Mouse (Mus musculus) limb, embryonic 11.5 days (tissue): Measurements from ENCODE around the gene Ncf2. TPM values are rescaled to one million over a fixed set of nuclear protein-coding genes. Genes with fewer than 3 reads are reported as not detected.
"Not testable (repeated sequence)": the region's sequence is repeated elsewhere in the genome, so short reads cannot be mapped to it uniquely, and the experiment has no call there.

Experiments used
- ATAC-seq: fragments of 200-750 bp; cut with Nextera tagmentation; 2 replicates; pipeline ENCODE4 v1.8.0; 2017; ENCODE audit warnings: low read depth; ENCODE audit not compliant: insufficient number of reproducible peaks, low FRiP score, low TSS enrichment
- DNase-seq: peaks from one replicate; pipeline ENCODE4 v3.0.0-alpha.2; 2015; ENCODE audit warnings: low spot score
- H3K27ac ChIP-seq: fragments of 300-500 bp; sonication (generic); replicated peaks from 2 replicates; pipeline ENCODE4 v1.5.1; 2014; ENCODE audit warnings: low read depth, mild to moderate bottlenecking, low read length
- H3K27me3 ChIP-seq: fragments of 300-500 bp; sonication (generic); 2 replicates; pipeline ENCODE4 v1.6.1; 2014; ENCODE audit warnings: mild to moderate bottlenecking, low read length, mixed read lengths; ENCODE audit not compliant: control insufficient read depth, insufficient read depth
- H3K36me3 ChIP-seq: fragments of 300-500 bp; sonication (generic); 2 replicates; pipeline ENCODE4 v1.6.1; 2014; ENCODE audit warnings: mild to moderate bottlenecking, low read length, moderate library complexity, mixed read lengths; ENCODE audit not compliant: control insufficient read depth, insufficient read depth
- H3K4me1 ChIP-seq: fragments of 300-500 bp; sonication (generic); 2 replicates; pipeline ENCODE4 v1.6.1; 2014; ENCODE audit warnings: low read length, mixed read lengths; ENCODE audit not compliant: control insufficient read depth, insufficient read depth
- H3K4me2 ChIP-seq: fragments of 300-500 bp; sonication (generic); 2 replicates; pipeline ENCODE4 v1.6.1; 2014; ENCODE audit warnings: low read depth, mild to moderate bottlenecking, moderate library complexity; ENCODE audit not compliant: severe bottlenecking
- H3K4me3 ChIP-seq: fragments of 300-500 bp; sonication (generic); 2 replicates; pipeline ENCODE4 v1.5.1; 2014; ENCODE audit warnings: low read depth, low read length
- H3K9ac ChIP-seq: fragments of 300-500 bp; sonication (generic); 2 replicates; pipeline ENCODE4 v1.6.1; 2014; ENCODE audit warnings: mild to moderate bottlenecking, low read length
- H3K9me3 ChIP-seq: fragments of 300-500 bp; sonication (generic); 2 replicates; pipeline ENCODE4 v1.6.1; 2016; ENCODE audit warnings: low read length; ENCODE audit not compliant: control insufficient read depth
- WGBS: fragments of 180-500 bp; shearing (Covaris S2); extraction: QIAGEN DNeasy Blood & Tissue Kit; methylation state at CpG from one replicate; pipeline ENCODE4 v1.1.7; 2014; 5-methylcytosine and 5-hydroxymethylcytosine counted together
- polyA plus RNA-seq: library from polyadenylated mRNA; unstranded; fragments of >200 nt; fragmentation: Nextera tagmentation; extraction: Ambion mirVana; gene quantifications from 2 replicates; pipeline ENCODE4 v1.2.1, GENCODE M21; 2014

Gene Ncf2
- polyA plus RNA-seq, 1 experiment from 2014 or later = 2.4 TPM

DNA sequence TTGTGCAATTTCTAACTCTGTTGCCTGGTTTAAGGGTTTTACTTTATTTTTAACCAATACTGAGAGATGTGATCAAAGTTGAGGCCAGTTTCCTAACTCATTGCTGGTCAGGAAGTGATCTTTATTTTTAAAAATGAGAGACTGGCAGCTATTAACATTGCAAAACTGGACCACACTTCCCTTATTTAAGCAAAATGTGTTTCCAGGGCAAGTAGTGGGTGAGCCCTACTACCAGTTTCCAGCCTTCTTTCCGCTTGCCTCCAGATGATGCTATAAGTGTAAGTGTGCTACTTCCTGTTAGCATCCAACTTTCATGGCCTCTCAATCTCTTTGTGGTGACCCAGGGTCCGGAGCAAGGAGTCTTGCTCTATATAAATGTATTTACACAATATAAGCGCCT, 25.4 kb upstream of the Ncf2 start:
- H3K27ac ChIP-seq, H3K9me3 ChIP-seq, H3K4me3 ChIP-seq, H3K4me1 ChIP-seq, H3K27me3 ChIP-seq, ATAC-seq, DNase-seq, H3K9ac ChIP-seq, H3K4me2 ChIP-seq: not testable (repeated sequence)
- peaks cover 14% of the 10 kb centered on the region for H3K36me3 ChIP-seq
- 96% methylated on average over 3 of the region's 3 CpGs for WGBS

DNA sequence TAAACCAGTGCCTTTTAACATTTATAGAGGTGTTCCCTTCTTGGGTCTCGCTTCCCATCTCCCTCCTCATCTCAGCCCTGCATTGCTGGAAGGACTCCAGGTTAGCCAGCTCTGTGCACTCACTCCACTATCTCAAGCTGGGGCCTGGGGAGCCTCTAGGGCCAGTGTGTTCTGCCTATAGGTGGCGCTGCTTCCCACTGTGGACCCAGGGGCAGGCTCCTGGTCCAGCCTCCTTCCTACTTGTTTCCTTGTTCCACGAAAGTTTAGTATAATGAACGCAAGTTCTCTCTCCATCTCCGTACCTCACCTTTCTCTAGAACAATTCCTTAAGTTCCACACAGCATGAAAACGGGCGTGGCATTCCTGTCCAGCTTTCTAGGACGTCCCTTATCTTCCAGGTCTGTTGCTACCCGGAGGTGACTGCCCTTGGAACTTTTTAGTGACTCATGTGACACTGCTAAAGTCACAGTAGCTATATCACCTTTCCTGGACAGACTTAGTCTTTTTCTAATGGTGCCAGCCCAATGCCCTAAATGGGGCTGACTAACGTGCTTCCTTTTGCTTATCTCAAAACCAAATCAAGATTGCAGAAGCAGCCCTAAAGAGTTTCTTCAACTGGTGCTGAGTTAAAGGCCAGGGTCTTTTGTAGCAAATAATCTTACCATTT, 20.8 kb upstream of the Ncf2 start:
- DNase-seq = peak; percentile 71
- no peaks in the 10 kb centered on the region for H3K4me1 ChIP-seq
- no peaks in the 10 kb centered on the region for H3K9me3 ChIP-seq
- no peak overlapping the region for H3K4me3 ChIP-seq
- H3K27me3 ChIP-seq = no peaks in the 10 kb centered on the region
- ATAC-seq = no peak
- H3K4me2 ChIP-seq = no peak overlapping the region
- H3K36me3 ChIP-seq = peaks cover 4% of the 10 kb centered on the region; the same call in 1 of the 2 replicates
- no peak overlapping the region for H3K9ac ChIP-seq
- no peak overlapping the region for H3K27ac ChIP-seq
- 31% methylated on average over 10 of the region's 10 CpGs for WGBS

DNA sequence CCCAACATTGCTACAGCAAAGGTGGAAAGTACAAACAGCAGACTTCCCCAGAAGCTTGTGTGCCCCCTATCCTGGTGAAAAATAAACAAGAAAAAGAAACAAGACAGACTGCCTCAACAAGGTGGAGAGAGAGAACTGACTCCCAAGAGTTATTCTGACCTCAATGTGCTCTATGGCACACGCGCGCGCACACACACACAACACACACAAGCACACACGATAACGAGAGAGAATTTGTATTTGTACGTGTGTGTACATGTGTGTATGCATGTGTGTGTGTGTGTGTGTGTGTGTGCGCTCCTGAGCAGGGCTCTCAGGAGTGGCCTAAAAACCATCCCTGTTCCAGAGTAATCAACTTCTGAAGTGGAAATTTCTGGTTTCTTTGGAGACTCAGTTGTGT, 15.4 kb upstream of the Ncf2 start:
- Histone ChIP-seq H3K9me3 (no peaks in the 10 kb centered on the region), H3K4me1 (no peaks in the 10 kb centered on the region), H3K36me3 (no peaks in the 10 kb centered on the region), H3K4me3 (no peak overlapping the region), H3K27ac (no peak overlapping the region), H3K4me2 (no peak overlapping the region), H3K27me3 (no peaks in the 10 kb centered on the region), H3K9ac (no peak overlapping the region)
- DNase-seq (no peak), ATAC-seq (no peak)
- WGBS = 98% methylated on average over 8 of the region's 8 CpGs

DNA sequence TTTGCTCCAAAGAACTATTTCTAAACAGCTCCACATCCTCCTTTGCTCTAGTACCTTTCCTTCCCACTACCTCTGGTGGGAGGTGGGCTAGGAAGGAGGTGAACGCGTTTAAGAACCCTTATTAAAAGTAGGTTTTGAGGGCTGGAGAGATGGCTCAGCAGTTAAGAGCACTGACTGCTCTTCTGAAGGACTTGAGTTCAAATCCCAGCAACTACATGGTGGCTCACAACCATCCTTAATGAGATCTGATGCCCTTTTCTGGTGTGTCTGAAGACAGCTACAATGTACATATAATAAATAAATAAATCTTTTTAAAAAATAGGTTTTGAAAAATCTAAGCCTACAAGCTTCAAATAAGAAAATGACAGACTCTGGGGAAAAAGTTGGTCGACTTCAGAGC, 14.5 kb upstream of the Ncf2 start:
- DNase-seq, H3K9ac ChIP-seq, H3K4me2 ChIP-seq, ATAC-seq, H3K4me1 ChIP-seq, H3K4me3 ChIP-seq, H3K27me3 ChIP-seq, H3K27ac ChIP-seq, H3K9me3 ChIP-seq, H3K36me3 ChIP-seq: not testable (repeated sequence)
- 85% methylated on average over 3 of the region's 3 CpGs for WGBS

DNA sequence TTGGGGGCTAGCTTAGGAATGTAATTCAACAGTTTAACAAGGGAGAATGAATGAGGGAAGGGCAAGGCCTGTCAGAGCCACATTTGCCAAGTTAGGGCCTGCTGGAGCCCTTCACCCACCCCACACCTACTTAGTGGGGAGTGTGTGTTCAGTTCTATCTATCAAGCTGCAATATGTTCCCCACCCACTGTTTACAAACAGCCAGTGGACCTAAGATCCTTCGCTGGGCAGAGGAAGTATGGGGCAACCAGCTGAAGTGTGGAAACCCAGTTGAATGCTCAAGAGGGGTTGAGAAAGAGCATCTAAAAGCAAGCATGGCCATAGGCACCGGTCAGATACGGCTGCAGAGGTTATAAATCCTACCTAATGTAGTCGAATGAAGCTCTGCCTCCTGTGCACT, 13.0 kb upstream of the Ncf2 start:
- Histone ChIP-seq H3K9ac (no peak overlapping the region), H3K27me3 (no peaks in the 10 kb centered on the region), H3K36me3 (no peaks in the 10 kb centered on the region), H3K27ac (no peak overlapping the region), H3K9me3 (no peaks in the 10 kb centered on the region), H3K4me2 (no peak overlapping the region), H3K4me3 (no peak overlapping the region), H3K4me1 (peaks cover 5% of the 10 kb centered on the region; the same call in 1 of the 2 replicates)
- 86% methylated on average over 4 of the region's 4 CpGs for WGBS
- no peak for ATAC-seq
- no peak for DNase-seq

DNA sequence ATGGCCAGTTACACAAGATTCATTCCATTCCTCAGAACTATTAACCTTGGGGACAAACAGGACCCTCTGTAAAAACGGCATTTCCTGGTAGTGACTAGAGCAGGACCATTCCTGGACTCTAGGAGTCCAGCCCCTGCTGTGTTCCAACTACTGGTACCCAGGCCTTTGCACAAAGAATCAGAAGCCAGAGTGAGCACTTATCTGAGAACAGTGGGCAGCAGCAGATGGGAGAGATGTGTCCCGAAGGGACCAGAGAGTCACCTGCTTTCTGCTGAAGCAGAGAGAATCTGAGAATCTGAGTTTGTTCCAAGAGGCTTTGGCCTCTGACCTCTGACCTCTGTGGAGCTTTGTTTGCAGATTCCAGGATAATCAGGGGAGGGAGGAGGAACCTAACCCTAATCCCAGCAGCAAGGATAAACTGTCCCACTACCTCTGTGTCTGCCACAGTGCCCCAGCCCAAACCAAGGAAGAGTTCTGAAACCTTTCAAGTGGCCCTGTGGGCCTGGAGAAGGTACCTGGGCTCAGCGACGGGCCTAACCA, 11.8 kb upstream of the Ncf2 start:
- Histone ChIP-seq H3K4me1 (peaks cover 5% of the 10 kb centered on the region; the same call in 1 of the 2 replicates), H3K4me3 (no peak overlapping the region), H3K9me3 (no peaks in the 10 kb centered on the region), H3K27me3 (no peaks in the 10 kb centered on the region), H3K9ac (no peak overlapping the region), H3K27ac (no peak overlapping the region), H3K4me2 (no peak overlapping the region), H3K36me3 (no peaks in the 10 kb centered on the region)
- 42% methylated on average over 4 of the region's 4 CpGs for WGBS
- ATAC-seq (no peak), DNase-seq (no peak)

DNA sequence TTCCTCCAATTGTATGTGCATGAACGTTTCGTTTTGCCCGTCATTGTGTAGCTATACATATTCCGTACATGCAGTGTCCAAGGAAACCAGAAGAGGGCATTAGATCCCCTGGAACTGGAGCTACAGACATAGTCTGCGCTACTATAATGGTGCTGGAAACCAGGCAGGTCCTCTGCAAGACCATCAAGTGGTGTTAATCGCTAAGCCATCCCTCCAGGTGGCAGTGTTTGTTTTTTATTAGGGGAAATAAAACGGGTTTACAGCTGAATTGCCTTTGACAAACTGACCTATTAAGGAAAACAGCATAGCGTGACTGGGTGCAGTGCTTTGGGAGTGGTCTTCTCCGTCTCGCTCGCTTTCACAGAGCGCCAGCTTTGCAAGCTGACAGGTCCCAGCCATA, 9.7 kb upstream of the Ncf2 start:
- Histone ChIP-seq H3K4me2 (no peak overlapping the region), H3K9ac (no peak overlapping the region), H3K4me3 (no peak overlapping the region), H3K27me3 (no peaks in the 10 kb centered on the region), H3K27ac (no peak overlapping the region), H3K4me1 (peaks cover 7% of the 10 kb centered on the region; the same call in 1 of the 2 replicates), H3K9me3 (no peaks in the 10 kb centered on the region), H3K36me3 (no peaks in the 10 kb centered on the region)
- ATAC-seq (peak; percentile 72), DNase-seq (peak; percentile 76)
- WGBS = 16% methylated on average over 12 of the region's 12 CpGs

DNA sequence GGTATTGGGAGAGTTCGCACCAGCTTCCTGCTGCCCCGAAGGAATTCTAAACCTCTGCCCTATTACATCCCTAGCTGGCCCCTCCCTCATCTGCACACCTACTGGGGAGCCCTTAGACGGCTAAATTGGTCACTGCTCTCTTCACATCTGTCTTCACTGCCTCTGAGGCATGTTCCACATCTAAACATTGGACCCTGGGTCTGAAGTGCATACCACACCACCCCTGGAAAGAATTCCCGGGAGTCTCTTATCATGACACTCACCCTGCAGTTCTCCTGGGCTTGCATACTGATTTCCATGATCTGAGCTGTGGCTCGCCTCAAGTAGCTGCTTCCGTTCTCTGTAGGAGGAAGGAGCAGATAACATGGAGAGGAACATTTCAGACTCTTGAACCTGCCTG, 9.2 kb upstream of the Ncf2 start:
- DNase-seq (no peak), ATAC-seq (0 out of 2 replicates have a peak, but pooled peaks have one; percentile 20)
- 9% methylated on average over 6 of the region's 6 CpGs for WGBS
- Histone ChIP-seq H3K27ac (no peak overlapping the region), H3K4me3 (no peak overlapping the region), H3K36me3 (no peaks in the 10 kb centered on the region), H3K4me1 (peaks cover 7% of the 10 kb centered on the region; the same call in 1 of the 2 replicates), H3K27me3 (no peaks in the 10 kb centered on the region), H3K4me2 (peak overlapping the region; percentile 7; the same call in 1 of the 2 replicates), H3K9ac (no peak overlapping the region), H3K9me3 (no peaks in the 10 kb centered on the region)
